Mouse (Mus musculus): ENCODE data around the gene Sipa1l2. TPM values are rescaled to one million over a fixed set of nuclear protein-coding genes. Genes with fewer than 3 reads are reported as not detected.

Sipa1l2 gene
- polyA plus RNA-seq, 1 experiment from 2014 or later, result 32.8 TPM

GRCm38 (mm10) chr8:125558109-125559065 is 11.2 kb downstream of the Sipa1l2 start:
- ATAC-seq (ENCODE audit: insufficient number of reproducible peaks, low FRiP score), result peak; percentile 37
- H3K4me1 ChIP-seq (replicated peaks), result peaks cover 96% of the 10 kb centered on the region
- peak overlapping the region; percentile 73 for H3K9ac ChIP-seq
- peak overlapping the region; percentile 98 for H3K27ac ChIP-seq (ENCODE audit: poor library complexity, severe bottlenecking)
- peak overlapping the region; percentile 18 for H3K4me3 ChIP-seq
- no peaks in the 10 kb centered on the region for H3K27me3 ChIP-seq (replicated peaks)
- H3K4me2 ChIP-seq, result peak overlapping the region; percentile 64
- WGBS, result 19% methylated on average over 23 of the region's 23 CpGs
- no peaks in the 10 kb centered on the region for H3K36me3 ChIP-seq
- no peaks in the 10 kb centered on the region for H3K9me3 ChIP-seq (replicated peaks)

GRCm38 (mm10) chr8:125557391-125558108 is 12.1 kb downstream of the Sipa1l2 start:
- H3K4me1 ChIP-seq (replicated peaks), result peaks cover 96% of the 10 kb centered on the region
- ATAC-seq (ENCODE audit: insufficient number of reproducible peaks, low FRiP score), result 0 out of 2 replicates have a peak, but pooled peaks have one; percentile 36
- no peaks in the 10 kb centered on the region for H3K36me3 ChIP-seq
- H3K9ac ChIP-seq, result peak overlapping the region; percentile 56
- H3K9me3 ChIP-seq (replicated peaks), result no peaks in the 10 kb centered on the region
- H3K27me3 ChIP-seq (replicated peaks), result no peaks in the 10 kb centered on the region
- H3K4me3 ChIP-seq, result peak overlapping the region; percentile 18
- H3K4me2 ChIP-seq, result peak overlapping the region; percentile 64
- peak overlapping the region; percentile 98 for H3K27ac ChIP-seq (ENCODE audit: poor library complexity, severe bottlenecking)
- WGBS, result 25% methylated on average over 10 of the region's 10 CpGs

GRCm38 (mm10) chr8:125556706-125557105 is 12.9 kb downstream of the Sipa1l2 start:
- Histone ChIP-seq H3K4me1 (replicated peaks) (peaks cover 98% of the 10 kb centered on the region), H3K9me3 (replicated peaks) (no peaks in the 10 kb centered on the region), H3K4me3 (no peak overlapping the region), H3K27me3 (replicated peaks) (no peaks in the 10 kb centered on the region), H3K36me3 (no peaks in the 10 kb centered on the region), H3K27ac (ENCODE audit: poor library complexity, severe bottlenecking) (peak overlapping the region; percentile 98), H3K9ac (peak overlapping the region; percentile 57), H3K4me2 (peak overlapping the region; percentile 64)
- WGBS, result 78% methylated on average over 5 of the region's 5 CpGs
- no peak for ATAC-seq (ENCODE audit: insufficient number of reproducible peaks, low FRiP score)

GRCm38 (mm10) chr8:125550567-125550966 is 19.0 kb downstream of the Sipa1l2 start:
- peaks cover 79% of the 10 kb centered on the region for H3K4me1 ChIP-seq (replicated peaks)
- WGBS, result 69% methylated on average over 4 of the region's 4 CpGs
- ATAC-seq (ENCODE audit: insufficient number of reproducible peaks, low FRiP score), result no peak
- H3K27me3 ChIP-seq (replicated peaks), result no peaks in the 10 kb centered on the region
- H3K9me3 ChIP-seq (replicated peaks), result no peaks in the 10 kb centered on the region
- no peak overlapping the region for H3K9ac ChIP-seq
- no peaks in the 10 kb centered on the region for H3K36me3 ChIP-seq
- no peak overlapping the region for H3K27ac ChIP-seq (ENCODE audit: poor library complexity, severe bottlenecking)
- H3K4me3 ChIP-seq, result no peak overlapping the region
- H3K4me2 ChIP-seq, result no peak overlapping the region

GRCm38 (mm10) chr8:125547296-125547695 is 22.3 kb downstream of the Sipa1l2 start:
- H3K4me3 ChIP-seq, result no peak overlapping the region
- H3K4me2 ChIP-seq, result no peak overlapping the region
- H3K27ac ChIP-seq (ENCODE audit: poor library complexity, severe bottlenecking), result no peak overlapping the region; the same call in 1 of the 2 replicates
- H3K27me3 ChIP-seq (replicated peaks), result no peaks in the 10 kb centered on the region
- no peak overlapping the region for H3K9ac ChIP-seq
- H3K9me3 ChIP-seq (replicated peaks), result no peaks in the 10 kb centered on the region
- no peaks in the 10 kb centered on the region for H3K36me3 ChIP-seq
- WGBS, result 87% methylated on average over 3 of the region's 3 CpGs
- no peak for ATAC-seq (ENCODE audit: insufficient number of reproducible peaks, low FRiP score)
- peaks cover 79% of the 10 kb centered on the region for H3K4me1 ChIP-seq (replicated peaks)

- no peak overlapping the region for H3K4me3 ChIP-seq
- peaks cover 85% of the 10 kb centered on the region for H3K4me1 ChIP-seq (replicated peaks)
- no peaks in the 10 kb centered on the region for H3K36me3 ChIP-seq
- 71% methylated on average over 9 of the region's 9 CpGs for WGBS
- H3K27ac ChIP-seq (ENCODE audit: poor library complexity, severe bottlenecking), result peak overlapping the region; percentile 28; the same call in 1 of the 2 replicates
- H3K9me3 ChIP-seq (replicated peaks), result no peaks in the 10 kb centered on the region
- H3K27me3 ChIP-seq (replicated peaks), result no peaks in the 10 kb centered on the region
- H3K4me2 ChIP-seq, result no peak overlapping the region
- no peak overlapping the region for H3K9ac ChIP-seq
- ATAC-seq (ENCODE audit: insufficient number of reproducible peaks, low FRiP score), result no peak
These were observed 23.7 kb downstream of the Sipa1l2 start for GRCm38 (mm10) chr8:125545866-125546265.

GRCm38 (mm10) chr8:125542893-125543613 is 26.6 kb downstream of the Sipa1l2 start:
- Histone ChIP-seq H3K9ac (peak overlapping the region; percentile 47), H3K4me2 (peak overlapping the region; percentile 17; the same call in 1 of the 2 replicates), H3K27me3 (replicated peaks) (no peaks in the 10 kb centered on the region), H3K9me3 (replicated peaks) (no peaks in the 10 kb centered on the region), H3K4me1 (replicated peaks) (peaks cover 96% of the 10 kb centered on the region), H3K27ac (ENCODE audit: poor library complexity, severe bottlenecking) (peak overlapping the region; percentile 41), H3K4me3 (no peak overlapping the region), H3K36me3 (no peaks in the 10 kb centered on the region)
- ATAC-seq (ENCODE audit: insufficient number of reproducible peaks, low FRiP score), result no peak
- WGBS, result 61% methylated on average over 11 of the region's 11 CpGs

- peak overlapping the region; percentile 98 for H3K27ac ChIP-seq (ENCODE audit: poor library complexity, severe bottlenecking)
- peak overlapping the region; percentile 64 for H3K9ac ChIP-seq
- WGBS, result 42% methylated on average over 13 of the region's 13 CpGs
- ATAC-seq (ENCODE audit: insufficient number of reproducible peaks, low FRiP score), result peak; percentile 76
- H3K4me2 ChIP-seq, result peak overlapping the region; percentile 46
- H3K4me1 ChIP-seq (replicated peaks), result peaks cover 89% of the 10 kb centered on the region
- no peaks in the 10 kb centered on the region for H3K9me3 ChIP-seq (replicated peaks)
- no peak overlapping the region for H3K4me3 ChIP-seq
- H3K27me3 ChIP-seq (replicated peaks), result no peaks in the 10 kb centered on the region
- peaks cover 18% of the 10 kb centered on the region for H3K36me3 ChIP-seq
These were observed 30.3 kb downstream of the Sipa1l2 start for GRCm38 (mm10) chr8:125539056-125540013.

- Histone ChIP-seq H3K9me3 (replicated peaks) (no peaks in the 10 kb centered on the region), H3K4me1 (replicated peaks) (peaks cover 90% of the 10 kb centered on the region), H3K4me2 (peak overlapping the region; percentile 46), H3K27me3 (replicated peaks) (no peaks in the 10 kb centered on the region), H3K9ac (peak overlapping the region; percentile 64; the same call in 1 of the 2 replicates), H3K36me3 (peaks cover 18% of the 10 kb centered on the region), H3K4me3 (no peak overlapping the region), H3K27ac (ENCODE audit: poor library complexity, severe bottlenecking) (peak overlapping the region; percentile 98)
- 41% methylated on average over 6 of the region's 6 CpGs for WGBS
- no peak for ATAC-seq (ENCODE audit: insufficient number of reproducible peaks, low FRiP score)
These were observed 31.3 kb downstream of the Sipa1l2 start for GRCm38 (mm10) chr8:125538265-125538664.

GRCm38 (mm10) chr8:125533709-125534108 is 35.9 kb downstream of the Sipa1l2 start:
- Histone ChIP-seq H3K9me3 (replicated peaks) (no peaks in the 10 kb centered on the region), H3K27me3 (replicated peaks) (no peaks in the 10 kb centered on the region), H3K36me3 (peaks cover 18% of the 10 kb centered on the region), H3K9ac (no peak overlapping the region; the same call in 1 of the 2 replicates), H3K4me2 (no peak overlapping the region; the same call in 1 of the 2 replicates), H3K27ac (ENCODE audit: poor library complexity, severe bottlenecking) (peak overlapping the region; percentile 88), H3K4me1 (replicated peaks) (peaks cover 88% of the 10 kb centered on the region), H3K4me3 (no peak overlapping the region)
- 21% methylated on average over 7 of the region's 7 CpGs for WGBS
- ATAC-seq (ENCODE audit: insufficient number of reproducible peaks, low FRiP score), result peak; percentile 48; the same call in 1 of the 2 replicates
